Mouse (Mus musculus) MEL (cell line): ENCODE measurements around the gene Inmt. TPM values are rescaled to one million over a fixed set of nuclear protein-coding genes. Genes with fewer than 3 reads are reported as not detected.

ENCODE experiments used
- DNase-seq: peaks from one replicate; pipeline ENCODE4 v3.0.0; 2011; ENCODE audit warnings: low read depth, low spot score
- H3K27ac ChIP-seq: 2 replicates; pipeline ENCODE4 v1.5.1; 2012; ENCODE audit warnings: low read depth, mild to moderate bottlenecking, control low read depth, low read length, moderate library complexity; ENCODE audit not compliant: control insufficient read depth
- H3K27me3 ChIP-seq, 2 experiments: fragments of 150-350 bp in 1 of 2; sonication (generic) in 1 of 2; 2 replicates each; pipeline ENCODE4 v1.6.1; 2012; ENCODE audit warnings: low read length in 2 of 2, mild to moderate bottlenecking in 2 of 2, improper control_type of control experiment in 1 of 2, moderate library complexity in 1 of 2; ENCODE audit not compliant: insufficient read depth in 2 of 2, control insufficient read depth in 1 of 2
- H3K36me3 ChIP-seq, 2 experiments: 2 replicates each; pipeline ENCODE4 v1.6.1; 2012 to 2014; ENCODE audit warnings: low read length in 2 of 2, improper control_type of control experiment in 1 of 2, inconsistent platforms in 1 of 2, mild to moderate bottlenecking in 1 of 2; ENCODE audit not compliant: insufficient read depth in 2 of 2, control insufficient read depth in 1 of 2
- H3K4me1 ChIP-seq, 2 experiments: fragments of 150-350 bp in 1 of 2; sonication (generic) in 1 of 2; 2 replicates each; pipeline ENCODE4 v1.6.1; 2012; ENCODE audit warnings: low read length in 2 of 2, improper control_type of control experiment in 1 of 2, mild to moderate bottlenecking in 1 of 2; ENCODE audit not compliant: insufficient read depth in 2 of 2, control insufficient read depth in 1 of 2
- H3K4me3 ChIP-seq, 2 experiments: fragments of 150-350 bp in 1 of 2; sonication (generic) in 1 of 2; 2 replicates each; pipeline ENCODE4 v1.5.1; 2012; ENCODE audit warnings: low read depth in 2 of 2, low read length in 2 of 2, mild to moderate bottlenecking in 2 of 2, moderate library complexity in 2 of 2, control low read depth in 1 of 2, improper control_type of control experiment in 1 of 2; ENCODE audit not compliant: control insufficient read depth in 1 of 2, insufficient read depth in 1 of 2
- H3K79me2 ChIP-seq: 2 replicates; pipeline ENCODE4 v1.6.1; 2012; ENCODE audit warnings: mild to moderate bottlenecking, low read length, moderate library complexity; ENCODE audit not compliant: control insufficient read depth, poor library complexity, insufficient read depth
- H3K9ac ChIP-seq: 2 replicates; pipeline ENCODE4 v1.6.1; 2012; ENCODE audit warnings: low read depth, mild to moderate bottlenecking, control low read depth, low read length, moderate library complexity; ENCODE audit not compliant: control insufficient read depth, poor library complexity, severe bottlenecking
- H3K9me3 ChIP-seq: fragments of 150-350 bp; sonication (generic); replicated peaks from 2 replicates; pipeline ENCODE4 v1.6.1; 2012; ENCODE audit warnings: mild to moderate bottlenecking, low read length, improper control_type of control experiment, moderate library complexity; ENCODE audit not compliant: insufficient read depth
- CTCF ChIP-seq, 3 experiments: IDR thresholded peaks in 2 of 3; conservative IDR thresholded peaks in 1 of 3; 2 replicates each; pipeline ENCODE4 v1.5.1; 2011 to 2012; ENCODE audit warnings: low read length in 3 of 3, low read depth in 2 of 3, mild to moderate bottlenecking in 2 of 3, improper control_type of control experiment in 1 of 3, inconsistent platforms in 1 of 3, mixed read lengths in 1 of 3, moderate library complexity in 1 of 3; ENCODE audit not compliant: control insufficient read depth in 1 of 3, insufficient read depth in 1 of 3, poor library complexity in 1 of 3, severe bottlenecking in 1 of 3
- ELF1 ChIP-seq: IDR thresholded peaks from 2 replicates; pipeline ENCODE4 v1.6.1; 2014; ENCODE audit warnings: low read depth, mild to moderate bottlenecking, inconsistent platforms, low read length, improper control_type of control experiment, moderate library complexity
- ETS1 ChIP-seq: IDR thresholded peaks from 2 replicates; pipeline ENCODE4 v1.6.1; 2012; ENCODE audit warnings: low read depth, mild to moderate bottlenecking, inconsistent platforms, low read length, improper control_type of control experiment, moderate library complexity
- GABPA ChIP-seq: IDR thresholded peaks from 2 replicates; pipeline ENCODE4 v1.6.1; 2012; ENCODE audit warnings: low read depth, mild to moderate bottlenecking, inconsistent platforms, low read length, improper control_type of control experiment, moderate library complexity
- GATA1 ChIP-seq: IDR thresholded peaks from 2 replicates; pipeline ENCODE4 v1.6.1; 2011; ENCODE audit warnings: low read depth, low read length, improper control_type of control experiment
- HCFC1 ChIP-seq: IDR thresholded peaks from 2 replicates; pipeline ENCODE4 v1.6.1; 2012; ENCODE audit warnings: low read depth, mild to moderate bottlenecking, inconsistent platforms, low read length, improper control_type of control experiment, moderate library complexity
- KAT2A ChIP-seq: conservative IDR thresholded peaks from 2 replicates; pipeline ENCODE4 v1.6.1; 2012; ENCODE audit warnings: low read depth, low read length, improper control_type of control experiment, inconsistent platforms
- MAZ ChIP-seq: IDR thresholded peaks from 2 replicates; pipeline ENCODE4 v1.6.1; 2012; ENCODE audit warnings: low read depth, mild to moderate bottlenecking, inconsistent platforms, low read length, improper control_type of control experiment
- MYB ChIP-seq: IDR thresholded peaks from 2 replicates; pipeline ENCODE4 v1.6.1; 2011; ENCODE audit warnings: mild to moderate bottlenecking, low read depth, low read length, improper control_type of control experiment
- POLR2AphosphoS2 ChIP-seq: IDR thresholded peaks from 2 replicates; pipeline ENCODE4 v1.6.1; 2011; ENCODE audit warnings: low read length, improper control_type of control experiment
- RAD21 ChIP-seq: IDR thresholded peaks from 2 replicates; pipeline ENCODE4 v1.6.1; 2011; ENCODE audit warnings: mild to moderate bottlenecking, low read depth, low read length, improper control_type of control experiment
- RCOR1 ChIP-seq: IDR thresholded peaks from 2 replicates; pipeline ENCODE4 v1.6.1; 2012; ENCODE audit warnings: low read depth, mild to moderate bottlenecking, inconsistent platforms, low read length, improper control_type of control experiment
- SIN3A ChIP-seq: IDR thresholded peaks from 2 replicates; pipeline ENCODE4 v1.6.1; 2012; ENCODE audit warnings: low read length, improper control_type of control experiment, inconsistent platforms
- TAL1 ChIP-seq: IDR thresholded peaks from 2 replicates; pipeline ENCODE4 v1.6.1; 2012; ENCODE audit warnings: mild to moderate bottlenecking, inconsistent platforms, low read length, moderate library complexity, mixed read lengths
- USF1 ChIP-seq: IDR thresholded peaks from 2 replicates; pipeline ENCODE4 v1.6.1; 2014; ENCODE audit warnings: low read depth, mild to moderate bottlenecking, inconsistent platforms, low read length, improper control_type of control experiment, moderate library complexity
- ZC3H11A ChIP-seq: IDR thresholded peaks from 2 replicates; pipeline ENCODE4 v1.6.1; 2012; ENCODE audit warnings: low read depth, mild to moderate bottlenecking, inconsistent platforms, low read length, improper control_type of control experiment
- ZMIZ1 ChIP-seq: IDR thresholded peaks from 2 replicates; pipeline ENCODE4 v1.6.1; 2012; ENCODE audit warnings: low read depth, mild to moderate bottlenecking, inconsistent platforms, low read length, improper control_type of control experiment, moderate library complexity
- polyA plus RNA-seq, 2 experiments: library from polyadenylated mRNA; stranded (reverse) in 1 of 2; unstranded in 1 of 2; fragments of >175 nt in 1 of 2; fragments of >200 nt in 1 of 2; gene quantifications; 2 replicates each; pipeline versions ENCODE4 v1.2.1 to v1.2.4; 2012; ENCODE audit warnings: low replicate concordance in 2 of 2, low read depth in 1 of 2; ENCODE audit not compliant: insufficient read length in 2 of 2, insufficient read depth in 1 of 2, missing spikeins in 1 of 2
- total RNA-seq: library from RNA; depleted of rRNA; stranded (reverse); fragments of 300-350 nt; gene quantifications from 2 replicates; pipeline ENCODE4 v1.2.3, GENCODE M21; 2012; rRNA removed

Inmt gene
- total RNA-seq (0.42 TPM in 1 of 2 replicates, not detected in the other), polyA plus RNA-seq (under 1 TPM in 1 of 2 experiments, not detected in 1; 0.11 TPM)

DNA sequence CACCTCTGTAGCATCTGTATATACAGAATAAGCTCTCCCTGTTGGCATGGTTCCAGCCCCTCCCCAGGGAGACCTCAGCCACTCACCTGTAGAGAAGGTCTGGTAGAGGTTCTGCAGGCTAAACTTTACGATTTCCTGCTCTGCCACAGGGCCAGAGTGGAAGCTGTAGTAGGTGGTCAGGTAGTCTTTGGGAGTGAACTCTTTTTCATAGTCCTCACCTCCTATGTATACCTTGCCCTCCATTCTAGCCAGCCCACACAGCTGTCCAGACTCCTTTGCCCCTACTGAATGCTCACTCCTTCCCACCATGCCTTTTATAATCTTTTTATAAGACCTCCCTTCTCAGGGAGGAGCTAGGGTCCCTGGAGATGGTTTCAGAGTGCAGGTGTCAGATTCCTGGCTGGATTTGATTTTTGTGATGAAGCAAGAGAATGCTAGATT lies at the start of gene Inmt:
Gene Inmt, minus strand, starts transcription at position 303 of the 441 bp plus-strand sequence.
- no peaks in the 10 kb centered on the region for H3K9me3 ChIP-seq
- no peaks in the 10 kb centered on the region for H3K79me2 ChIP-seq
- DNase-seq, result no peak
- H3K27me3 ChIP-seq, result no peaks in the 10 kb centered on the region
- peaks cover 3 to 6% of the 10 kb centered on the region in 2 experiments for H3K4me1 ChIP-seq
- peak within 1 kb of the TSS; percentile 34; the same call in 1 of the 2 replicates for H3K27ac ChIP-seq
- H3K36me3 ChIP-seq, result peaks cover 0 to 2% of the 10 kb centered on the region in 2 experiments; a peak in 1 of 4 replicates
- no peak within 1 kb of the TSS for H3K9ac ChIP-seq
- H3K4me3 ChIP-seq, result no peak within 1 kb of the TSS
- TF ChIP-seq POLR2AphosphoS2, result no peak
- TF ChIP-seq GABPA, result no peak
- no peak for TF ChIP-seq SIN3A
- no peak for TF ChIP-seq ZMIZ1

GRCm38 (mm10) chr6:55223986-55224385 lies 49.1 kb upstream of the Inmt start:
- H3K27me3 ChIP-seq, result no peaks in the 10 kb centered on the region; a peak in 2 of 4 replicates
- H3K36me3 ChIP-seq, result no peaks in the 10 kb centered on the region
- no peaks in the 10 kb centered on the region for H3K9me3 ChIP-seq

GRCm38 (mm10) chr6:55218232-55218631 lies 43.4 kb upstream of the Inmt start:
- no peaks in the 10 kb centered on the region for H3K9me3 ChIP-seq
- no peak overlapping the region for H3K27ac ChIP-seq
- no peak for DNase-seq
- H3K9ac ChIP-seq, result no peak overlapping the region
- no peaks in the 10 kb centered on the region; a peak in 1 of 4 replicates for H3K27me3 ChIP-seq
- no peaks in the 10 kb centered on the region for H3K4me1 ChIP-seq
- no peaks in the 10 kb centered on the region for H3K36me3 ChIP-seq
- no peak overlapping the region for H3K4me3 ChIP-seq
- TF ChIP-seq KAT2A (no peak), ETS1 (no peak), TAL1 (no peak), USF1 (no peak), MYB (no peak), CTCF (IDR thresholded peaks at IDR 0.05 in 2 of 3, conservative IDR thresholded peaks at IDR 0.05 in 1 of 3; ENCODE audit: control insufficient read depth in 1 of 3, insufficient read depth in 1 of 3, low read depth in 2 of 3, low read length in 3 of 3, poor library complexity in 1 of 3, severe bottlenecking in 1 of 3) (no peak), RAD21 (no peak), ZC3H11A (no peak), ELF1 (no peak), RCOR1 (no peak), HCFC1 (no peak), ZMIZ1 (no peak)
- TF ChIP-seq, all 39 proteins: peak for 0
- no peaks in the 10 kb centered on the region for H3K79me2 ChIP-seq

More at GRCm38 (mm10) chr6:55223986-55224385, 49.1 kb upstream of the Inmt start:
- DNase-seq, result no peak
- Histone ChIP-seq H3K4me1 (no peaks in the 10 kb centered on the region), H3K27ac (no peak overlapping the region), H3K9ac (no peak overlapping the region), H3K4me3 (no peak overlapping the region), H3K79me2 (no peaks in the 10 kb centered on the region)
- TF ChIP-seq USF1 (no peak), GATA1 (no peak), CTCF (IDR thresholded peaks at IDR 0.05 in 2 of 3, conservative IDR thresholded peaks at IDR 0.05 in 1 of 3; ENCODE audit: control insufficient read depth in 1 of 3, insufficient read depth in 1 of 3, low read depth in 2 of 3, low read length in 3 of 3, poor library complexity in 1 of 3, severe bottlenecking in 1 of 3) (no peak), MAZ (no peak)
